Mouse (Mus musculus): ENCODE measurements at regions not wholly inside any gene's neighbourhood (a gene's known extent, or its start where the extent isn't known, plus 50 kb on each side); places are given as distances from the start of the nearest gene placed in this dataset.

- 41% methylated on average over 5 of the region's 5 CpGs for WGBS
- DNase-seq (ENCODE audit: low read depth, low spot score): peak; percentile 60
Observed at GRCm38 (mm10) chr1:151263372-151263771, 53.4 kb downstream of the Gm47996 start.

GRCm38 (mm10) chr1:151263830-151264229 lies 53.9 kb downstream of the Gm47996 start:
- no peak for DNase-seq (ENCODE audit: low read depth, low spot score)
- WGBS: 62% methylated on average over 2 of the region's 2 CpGs

- no peak for DNase-seq (ENCODE audit: low read depth, low spot score)
- WGBS: 81% methylated on average over 6 of the region's 6 CpGs
Observed at GRCm38 (mm10) chr1:151264789-151265188, 54.9 kb downstream of the Gm47996 start.

GRCm38 (mm10) chr1:151265590-151265989 lies 55.7 kb downstream of the Gm47996 start:
- no peak for DNase-seq (ENCODE audit: low read depth, low spot score)
- WGBS: 88% methylated on average over 5 of the region's 5 CpGs

- 85% methylated on average over 4 of the region's 4 CpGs for WGBS
- no peak for DNase-seq (ENCODE audit: low read depth, low spot score)
Observed at GRCm38 (mm10) chr1:151266703-151267102, 56.8 kb downstream of the Gm47996 start.

- no peak for DNase-seq (ENCODE audit: low read depth, low spot score)
- 22% methylated on average over 8 of the region's 8 CpGs for WGBS
Observed at GRCm38 (mm10) chr1:151270691-151271090, 60.8 kb downstream of the Gm47996 start.

GRCm38 (mm10) chr1:151274306-151274705 lies 64.4 kb downstream of the Gm47996 start:
- 91% methylated on average over 4 of the region's 4 CpGs for WGBS
- DNase-seq (ENCODE audit: low read depth, low spot score): no peak

- DNase-seq (ENCODE audit: low read depth, low spot score): no peak
- 94% methylated on average over 3 of the region's 3 CpGs for WGBS
Observed at GRCm38 (mm10) chr1:151275581-151275980, 65.7 kb downstream of the Gm47996 start.

- WGBS: 29% methylated on average over 3 of the region's 3 CpGs
- DNase-seq (ENCODE audit: low read depth, low spot score): no peak
Observed at GRCm38 (mm10) chr1:151279955-151280354, 64.3 kb upstream of the Ivns1abp start.

GRCm38 (mm10) chr1:151285045-151285444 lies 59.2 kb upstream of the Ivns1abp start:
- WGBS: 89% methylated on average over 7 of the region's 7 CpGs
- DNase-seq (ENCODE audit: low read depth, low spot score): no peak

GRCm38 (mm10) chr1:151287451-151287850 lies 56.8 kb upstream of the Ivns1abp start:
- WGBS: 59% methylated on average over 12 of the region's 12 CpGs
- DNase-seq (ENCODE audit: low read depth, low spot score): no peak

- no peak for DNase-seq (ENCODE audit: low read depth, low spot score)
- 34% methylated on average over 7 of the region's 7 CpGs for WGBS
Observed at GRCm38 (mm10) chr1:151289061-151289460, 55.2 kb upstream of the Ivns1abp start.

GRCm38 (mm10) chr1:151289493-151290258 lies 54.6 kb upstream of the Ivns1abp start:
- 35% methylated on average over 13 of the region's 13 CpGs for WGBS
- DNase-seq (ENCODE audit: low read depth, low spot score): no peak

GRCm38 (mm10) chr1:151293311-151294050 lies 50.8 kb upstream of the Ivns1abp start:
- 83% methylated on average over 9 of the region's 9 CpGs for WGBS
- DNase-seq (ENCODE audit: low read depth, low spot score): no peak

All from large intestine, adult 2 months (tissue).